Mouse (Mus musculus) megakaryocyte-erythroid progenitor cell, adult 5-6 weeks (primary cell): ENCODE measurements around the gene Abcg8. TPM values are rescaled to one million over a fixed set of nuclear protein-coding genes. Genes with fewer than 3 reads are reported as not detected.

ENCODE experiments used
- ATAC-seq: replicated peaks from 2 replicates; pipeline ENCODE4 v1.8.0; 2016; ENCODE audit warnings: mild to moderate bottlenecking, inconsistent platforms; ENCODE audit not compliant: severe bottlenecking, poor library complexity, low FRiP score, low TSS enrichment
- total RNA-seq, 2 experiments: library from RNA; stranded (forward) in 1 of 2; stranded (reverse) in 1 of 2; fragments of 200-1000, 215-1000 nt in 1 of 2; fragments of >200 nt in 1 of 2; fragmentation: Nextera tagmentation in 1 of 2; gene quantifications; 2 replicates each; pipeline ENCODE4 v1.2.3; 2014 to 2017

The Abcg8 gene
- total RNA-seq, 2 experiments from 2014 or later = not detected

DNA sequence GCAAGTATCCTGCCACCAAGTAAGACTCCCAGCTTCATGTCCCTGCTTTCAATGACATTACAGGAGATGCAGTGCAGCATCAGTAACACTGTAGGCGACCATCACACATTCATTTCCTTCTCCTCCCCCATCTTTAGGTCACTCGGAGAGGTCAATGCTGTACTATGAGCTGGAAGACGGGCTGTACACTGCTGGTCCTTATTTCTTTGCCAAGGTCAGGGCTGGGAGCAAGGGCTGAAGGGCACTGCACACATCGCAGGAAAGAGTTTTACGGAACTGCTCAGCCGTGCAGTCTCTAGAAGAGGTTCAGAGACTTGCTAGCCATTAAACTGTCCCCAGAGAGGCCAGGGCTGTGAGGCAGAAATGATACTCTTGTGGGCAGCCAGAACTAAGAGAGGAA, 20.4 kb downstream of the Abcg8 start:
- no peak for ATAC-seq

DNA sequence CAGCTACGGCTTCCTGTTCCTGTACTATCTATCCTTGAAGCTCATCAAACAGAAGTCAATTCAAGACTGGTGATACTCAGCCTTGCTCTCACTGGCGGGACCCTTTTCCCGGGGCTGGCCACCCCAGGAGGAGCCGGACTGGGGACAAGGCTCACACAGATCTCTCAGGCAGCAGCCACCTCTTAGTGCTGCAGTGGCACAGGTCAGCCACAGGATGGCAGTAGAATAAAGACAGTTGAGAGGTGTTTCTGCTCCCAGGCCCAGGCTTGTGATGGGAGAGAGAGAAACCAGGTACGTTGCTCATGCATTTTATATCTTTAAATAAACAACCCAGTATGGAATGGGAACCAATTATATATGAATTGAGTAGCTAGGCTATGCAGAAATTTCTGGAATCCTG, 22.6 kb downstream of the Abcg8 start:
- ATAC-seq = peak; percentile 88

DNA sequence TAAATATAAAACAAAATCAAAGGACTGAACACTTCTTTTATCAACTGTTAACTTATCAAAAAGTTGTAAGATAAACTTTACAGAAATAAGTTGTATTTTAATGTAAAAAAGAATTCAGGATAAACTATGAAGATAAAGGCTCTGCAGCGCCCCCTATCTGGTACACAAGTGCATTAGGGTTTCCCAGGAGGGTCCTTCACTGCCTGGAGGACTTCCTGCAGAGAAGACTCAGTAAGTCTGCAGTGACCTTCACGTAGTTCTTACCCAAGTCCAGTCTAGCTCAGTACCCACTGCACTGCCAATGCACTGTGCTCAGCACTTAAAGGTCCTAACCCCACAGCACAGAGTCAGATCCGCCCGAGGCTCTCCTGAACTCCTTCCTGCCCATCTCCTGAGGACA, 31.3 kb downstream of the Abcg8 start:
- ATAC-seq = no peak

DNA sequence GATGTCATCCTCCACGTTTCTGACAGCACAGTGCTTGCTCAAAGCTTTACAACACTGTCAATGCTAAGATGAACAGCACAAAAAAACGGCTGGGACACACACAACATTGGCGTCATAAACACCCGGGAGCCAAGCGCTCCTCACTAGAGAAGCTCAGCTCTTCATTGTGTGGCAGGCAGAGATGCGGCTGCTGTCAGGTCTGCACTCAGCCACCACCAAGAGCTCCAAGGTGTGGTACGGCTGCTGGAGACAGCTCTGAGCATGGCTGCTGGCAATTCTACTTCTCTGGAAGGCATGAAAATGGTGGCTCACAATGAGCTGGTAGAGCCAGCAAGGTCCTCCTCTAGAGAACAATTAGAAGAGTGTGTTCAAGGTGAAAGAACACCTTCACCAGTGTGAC, 32.7 kb downstream of the Abcg8 start:
- ATAC-seq = no peak

DNA sequence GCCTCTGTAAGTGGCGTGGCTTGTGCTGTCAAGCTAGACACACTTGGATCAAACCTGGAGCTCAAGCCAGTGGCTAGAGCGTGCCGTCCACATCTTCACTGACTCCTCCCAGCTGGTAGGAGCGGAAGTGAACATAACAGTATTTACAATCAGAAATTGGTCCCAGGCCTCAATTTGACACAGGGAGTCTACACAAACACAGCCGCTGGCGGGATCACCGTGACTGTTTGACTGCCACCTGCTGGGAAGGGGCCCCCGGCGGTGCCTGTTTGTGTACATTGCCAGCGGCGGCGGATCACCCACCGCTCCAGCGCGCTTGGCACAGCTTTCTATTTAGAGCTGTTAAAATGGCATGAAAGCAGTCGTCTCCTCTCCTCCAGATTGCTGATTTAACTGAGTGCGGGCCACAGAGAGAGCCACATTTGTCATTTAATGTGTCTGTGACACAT, 33.3 kb downstream of the Abcg8 start:
- no peak for ATAC-seq

DNA sequence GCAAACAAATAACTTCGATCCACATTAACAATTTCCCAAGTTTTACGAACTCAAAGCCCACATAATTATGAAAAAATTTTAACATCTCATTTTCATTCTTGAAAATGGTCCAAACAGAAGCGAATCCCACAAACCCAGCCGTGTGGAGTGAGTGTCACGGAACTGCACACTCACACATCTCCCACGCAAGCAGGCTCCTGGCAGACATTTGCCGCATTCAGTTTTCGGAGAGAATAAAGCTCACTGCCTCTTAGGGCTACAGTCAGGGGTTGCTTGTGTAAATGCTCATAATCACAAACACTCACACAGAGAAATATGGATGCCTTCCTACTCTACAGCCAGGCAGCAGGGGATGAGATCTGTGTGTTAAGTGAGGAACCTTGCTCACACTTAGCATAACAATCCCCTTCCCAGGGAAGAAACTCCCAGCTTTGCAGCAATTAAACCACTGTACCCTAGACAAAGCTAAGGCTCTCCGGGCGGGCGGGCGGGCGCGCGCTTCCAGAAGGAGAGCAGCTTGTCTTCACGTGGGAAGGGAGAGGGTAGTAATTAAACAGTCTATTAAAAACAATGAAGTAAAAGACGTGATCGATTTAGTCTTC, 37.6 kb downstream of the Abcg8 start:
- ATAC-seq = no peak

DNA sequence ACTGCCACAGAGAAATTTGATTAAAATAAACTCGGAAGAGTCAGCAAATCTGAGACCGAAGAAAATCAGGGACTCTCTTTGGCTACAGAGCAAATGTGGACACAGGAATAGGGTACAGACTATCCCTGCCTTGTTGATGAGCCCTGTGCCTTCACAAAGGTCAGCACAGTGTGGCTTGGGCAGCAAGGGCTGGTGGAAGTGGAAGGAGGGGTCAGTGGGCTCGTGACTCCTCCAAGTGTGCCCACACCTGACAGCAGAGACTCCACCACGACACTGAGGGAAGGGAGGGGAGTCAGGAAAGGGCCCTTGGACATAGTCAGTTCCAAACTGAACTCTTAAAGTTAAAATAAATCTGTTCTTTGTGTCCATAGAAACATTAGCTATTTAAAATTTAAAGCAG, 38.8 kb downstream of the Abcg8 start:
- ATAC-seq = no peak

DNA sequence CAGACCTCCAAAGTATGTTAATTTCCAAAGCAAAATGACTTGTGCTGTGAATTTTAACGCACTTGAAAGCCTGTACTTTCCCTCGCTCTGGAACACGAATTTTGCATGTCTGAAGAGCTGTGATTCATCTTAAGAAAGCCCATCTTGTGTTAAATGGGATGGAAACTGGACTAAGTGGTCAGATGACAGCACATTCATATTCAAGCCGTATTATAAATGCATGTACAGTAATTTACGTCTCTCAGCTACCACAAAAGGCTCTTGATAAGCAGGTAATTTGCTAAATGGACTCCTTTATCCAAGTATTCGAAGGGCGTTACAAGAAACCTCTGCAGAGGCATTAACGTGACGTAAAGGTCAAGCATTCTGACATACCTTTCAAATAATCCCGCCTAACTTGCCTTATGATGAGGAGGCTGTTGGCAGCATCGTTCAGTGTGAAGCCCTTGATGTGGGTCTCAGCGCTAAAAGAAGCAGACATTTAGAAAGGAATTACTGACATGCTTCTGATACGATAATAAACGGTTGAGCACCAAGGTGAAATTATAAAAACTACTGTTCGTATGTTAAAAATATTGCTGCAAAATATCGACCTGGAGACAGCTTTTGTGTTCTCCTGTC, 40.3 kb downstream of the Abcg8 start:
- no peak for ATAC-seq

DNA sequence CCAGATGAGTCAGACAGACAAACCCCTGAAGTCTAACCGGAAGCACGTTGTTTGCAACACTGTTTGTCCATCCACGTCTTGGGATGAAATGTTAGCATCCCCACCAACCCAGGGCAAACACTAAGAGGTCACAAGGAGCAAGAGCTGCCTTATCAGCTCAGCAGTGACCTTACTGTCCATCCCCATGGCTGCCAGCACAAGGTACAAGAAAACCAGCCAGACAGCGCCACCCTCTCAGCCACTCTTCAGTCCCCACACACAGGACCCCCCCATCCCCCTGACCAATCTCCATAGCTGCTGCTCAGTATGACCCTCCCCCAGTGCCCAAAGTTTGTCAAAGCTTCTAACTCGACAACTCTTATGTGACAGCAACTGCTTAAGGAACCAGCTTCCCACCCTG, 41.3 kb downstream of the Abcg8 start:
- ATAC-seq = no peak

DNA sequence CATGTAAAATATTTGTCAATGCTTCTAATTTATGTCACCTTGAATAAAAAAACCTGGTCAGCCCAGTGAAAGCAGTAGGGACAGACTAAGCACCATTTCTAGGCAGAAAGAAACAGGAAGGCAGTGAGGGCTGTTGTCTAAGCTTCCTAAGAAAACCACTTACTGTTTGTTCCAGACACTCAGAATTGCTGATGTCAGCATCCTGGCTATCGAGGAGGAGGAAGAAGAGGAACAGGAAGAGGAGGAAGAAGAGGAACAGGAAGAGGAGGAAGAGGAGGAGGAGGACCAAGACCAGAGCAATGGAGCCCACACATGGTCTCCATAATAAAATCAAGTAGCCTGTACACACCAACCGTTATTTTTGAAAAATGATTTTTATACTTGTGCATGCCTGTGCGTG, 43.0 kb downstream of the Abcg8 start:
- no peak for ATAC-seq

DNA sequence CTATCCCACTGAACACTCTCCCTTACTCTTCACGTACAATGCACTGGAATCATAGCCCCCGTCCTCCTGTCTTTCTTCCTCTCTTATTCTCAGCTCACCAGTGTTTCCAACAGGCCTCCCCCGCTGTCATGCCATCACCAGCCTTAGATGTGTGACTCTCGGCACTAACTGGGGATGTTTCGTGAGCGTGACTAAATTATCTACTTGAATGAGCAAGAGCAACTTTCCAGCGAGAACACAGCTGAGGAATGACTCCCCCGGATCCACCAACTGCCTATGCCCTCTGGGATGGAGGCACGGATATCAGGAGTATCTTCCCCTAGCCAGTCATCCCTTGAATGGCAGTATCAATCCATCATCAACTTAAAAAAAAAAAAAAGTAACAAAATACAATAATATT, 47.9 kb downstream of the Abcg8 start:
- no peak for ATAC-seq

DNA sequence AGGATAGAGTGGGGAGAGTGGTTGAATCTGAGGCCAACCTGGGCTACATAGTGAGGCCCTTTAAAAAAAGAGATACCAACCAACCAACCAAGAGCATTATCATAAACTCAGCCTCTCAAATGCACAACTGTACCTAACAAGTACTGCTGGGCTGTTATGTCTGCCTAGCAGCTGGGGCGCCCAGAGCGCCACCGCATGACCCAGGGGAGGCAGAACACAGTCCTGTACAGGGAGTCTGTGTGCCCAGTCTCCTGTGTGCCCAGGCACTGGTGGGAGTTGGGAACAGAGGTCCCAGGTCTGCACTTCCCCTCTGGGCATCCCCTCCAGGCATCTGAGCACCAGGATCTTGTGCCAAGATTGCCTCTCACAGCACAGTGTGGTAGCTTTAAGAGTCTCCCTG, 49.1 kb downstream of the Abcg8 start:
- ATAC-seq = no peak

DNA sequence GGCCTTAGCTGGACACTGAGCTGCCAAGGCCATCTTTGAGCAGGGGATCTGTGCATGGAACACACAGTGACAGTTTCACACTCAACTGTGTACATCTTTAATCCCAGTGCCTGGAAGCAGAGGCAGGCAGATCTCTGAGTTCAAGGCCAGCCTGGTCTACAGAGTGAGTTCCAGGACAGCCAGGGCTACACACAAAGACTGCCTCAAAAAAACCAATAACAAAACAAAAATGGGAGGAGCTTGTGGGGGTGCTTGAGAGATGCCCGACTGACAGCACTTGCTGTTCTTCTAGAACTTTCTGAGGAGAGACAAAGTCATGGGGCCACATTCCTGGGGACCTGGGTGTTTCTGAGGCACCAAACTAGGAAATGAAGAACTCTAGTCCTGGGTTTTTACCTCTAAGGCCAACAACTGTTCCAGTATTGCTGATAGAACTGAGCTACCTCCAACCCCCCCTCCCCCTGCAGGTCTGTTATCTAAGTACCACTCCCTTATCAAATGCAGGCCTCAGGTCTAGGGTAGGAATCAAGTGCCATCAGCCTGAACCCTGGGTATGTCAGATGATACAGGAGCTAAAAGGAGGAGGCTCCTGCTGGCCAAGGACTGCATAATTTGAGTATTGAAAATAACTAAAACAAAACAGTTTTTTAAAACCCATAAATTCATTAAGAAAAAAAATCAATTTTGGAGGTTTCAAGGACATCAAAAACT, 52.3 kb downstream of the Abcg8 start:
- peak; percentile 92 for ATAC-seq

DNA sequence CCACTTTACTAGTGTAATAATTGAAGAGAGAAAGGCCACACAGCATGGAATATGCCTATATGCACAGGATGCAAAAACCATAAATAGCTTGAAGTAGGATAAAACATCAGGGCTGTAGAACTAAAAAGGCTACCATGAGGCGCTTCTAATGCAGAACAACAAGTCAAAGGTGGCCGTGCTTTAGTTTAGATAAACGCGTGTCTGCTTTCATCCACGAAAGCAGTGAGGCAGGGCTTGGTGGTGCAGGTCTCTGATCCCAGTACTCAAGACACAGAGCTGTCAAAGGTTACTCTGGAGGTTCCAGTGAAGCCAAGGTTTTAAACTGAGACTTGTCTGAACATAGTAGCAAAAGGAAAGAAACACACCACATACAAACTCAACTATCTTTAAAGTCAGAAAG, 53.0 kb downstream of the Abcg8 start:
- ATAC-seq = no peak

DNA sequence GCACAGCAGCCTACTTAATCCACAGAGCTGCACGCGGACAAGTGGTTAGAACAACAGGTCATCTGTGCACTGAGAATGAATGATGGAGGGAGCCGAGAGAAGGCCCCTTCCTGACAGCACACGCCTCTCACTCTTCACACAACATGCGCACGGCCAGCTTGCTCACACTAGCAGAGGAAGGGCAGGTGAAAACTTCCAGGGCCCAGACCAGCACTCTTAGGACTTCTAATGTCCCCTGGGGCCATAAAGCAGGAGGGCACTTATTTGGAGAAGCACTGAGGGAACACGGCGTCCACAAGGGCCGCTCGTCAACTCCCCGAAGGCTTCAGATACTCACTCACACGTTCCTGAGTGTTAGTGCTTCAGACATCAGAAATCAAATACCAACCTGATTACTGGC, 55.3 kb downstream of the Abcg8 start:
- no peak for ATAC-seq

DNA sequence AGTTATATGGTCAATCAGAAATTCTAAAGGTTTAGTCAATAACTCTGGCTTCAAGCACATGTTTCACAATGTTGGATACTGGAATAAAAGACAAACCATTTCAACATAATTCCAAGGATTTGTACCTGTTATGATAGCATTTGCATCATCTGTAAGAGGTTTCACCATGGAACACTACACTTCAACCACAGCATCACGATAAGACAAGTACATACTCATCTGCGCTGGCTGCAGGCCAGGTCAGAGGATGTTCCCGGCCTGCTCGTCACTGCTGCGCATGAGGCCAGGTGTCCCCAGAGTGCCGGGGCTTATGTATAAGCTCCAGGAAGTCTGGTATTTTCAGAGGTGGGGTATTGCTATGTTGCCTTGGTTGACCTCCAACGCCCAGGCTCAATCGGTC, 56.5 kb downstream of the Abcg8 start:
- peak; percentile 84 for ATAC-seq

DNA sequence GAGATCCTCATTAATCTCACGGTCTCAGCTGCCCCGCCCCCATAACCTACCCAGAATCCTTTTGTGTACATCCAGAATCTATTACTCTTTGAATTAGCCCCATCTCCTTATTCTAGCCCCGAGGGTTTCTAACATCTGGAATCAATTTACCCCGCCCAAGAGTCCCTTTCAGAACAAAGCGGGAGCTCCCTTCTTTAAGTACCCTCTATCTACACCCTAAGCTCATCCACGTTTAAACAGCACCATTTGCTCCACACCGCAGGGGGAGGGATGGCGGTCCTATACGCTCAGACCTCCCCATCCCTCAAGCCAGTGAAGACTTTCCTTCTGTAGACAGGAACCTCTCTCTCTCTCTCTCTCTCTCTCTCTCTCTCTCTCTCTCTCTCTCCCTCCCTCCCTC, 60.6 kb downstream of the Abcg8 start:
- no peak for ATAC-seq

DNA sequence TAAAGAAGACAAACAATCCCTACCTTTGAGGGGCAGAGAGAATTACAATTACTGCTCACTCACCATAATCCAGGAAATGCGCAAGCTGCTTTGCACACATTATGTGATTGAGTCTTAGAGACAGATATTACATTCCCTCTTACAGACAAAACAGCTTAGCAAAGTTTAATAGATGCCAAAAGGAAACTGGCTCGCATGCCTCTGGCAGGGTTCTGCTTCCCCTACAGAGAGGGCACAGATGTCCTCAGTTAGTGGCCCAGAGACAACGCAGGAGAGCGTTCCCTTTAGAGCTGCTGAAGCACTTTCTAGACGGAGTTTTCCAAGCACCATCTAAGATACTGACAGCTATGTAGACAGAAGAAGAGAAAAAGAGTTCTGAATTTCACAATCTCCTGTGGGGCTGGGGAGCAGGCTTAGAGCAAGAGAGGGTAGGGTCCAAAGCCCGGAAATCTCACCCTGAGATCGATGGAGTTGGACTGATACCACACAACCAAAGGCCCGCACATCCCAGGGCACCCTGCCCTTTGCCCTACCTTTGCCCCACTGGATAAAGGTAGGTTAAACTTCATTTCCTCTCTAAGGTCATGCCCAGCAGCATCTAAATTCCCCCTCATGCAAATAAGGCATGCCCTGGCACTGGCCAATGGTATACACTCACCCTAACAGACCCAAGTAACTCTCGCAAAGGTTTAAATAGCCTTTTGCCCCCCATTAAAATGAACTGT, 62.1 kb downstream of the Abcg8 start:
- ATAC-seq = no peak

DNA sequence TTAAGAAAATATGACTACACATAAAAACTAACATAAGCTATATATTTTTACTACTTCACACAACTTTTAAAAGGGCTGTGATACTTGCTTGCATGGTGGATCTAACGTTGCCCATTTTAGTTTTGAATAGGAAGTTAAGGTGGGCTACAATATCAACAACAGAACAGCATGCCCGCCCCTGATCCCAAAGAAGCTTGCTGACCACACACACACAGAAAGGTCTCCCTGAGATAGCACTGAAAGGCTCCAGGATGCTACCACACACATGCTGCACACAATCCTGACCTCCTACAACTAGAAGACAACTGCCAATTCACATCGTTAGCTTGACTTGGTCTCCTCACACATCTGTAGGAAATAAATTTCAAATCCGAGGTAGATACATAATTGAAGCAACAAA, 68.2 kb downstream of the Abcg8 start:
- ATAC-seq = no peak

DNA sequence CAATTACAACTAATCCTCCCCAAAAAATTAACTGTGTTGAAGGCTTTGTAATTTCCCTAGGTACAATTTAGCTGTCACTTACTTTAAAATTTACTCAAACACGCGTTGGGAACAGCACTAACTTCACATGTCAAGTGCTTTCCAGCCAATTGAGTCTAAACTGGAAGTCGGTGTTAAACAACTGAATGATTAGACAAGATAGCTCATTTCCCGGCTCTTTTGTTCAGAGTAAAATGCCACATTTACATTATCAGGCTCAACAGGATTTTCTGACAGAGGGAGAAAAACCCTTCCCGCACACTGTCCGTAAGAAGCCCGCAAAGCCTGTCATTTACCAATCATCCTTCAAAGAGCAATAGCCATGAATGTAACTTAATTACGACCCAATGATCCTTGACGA, 68.9 kb downstream of the Abcg8 start:
- ATAC-seq = no peak

DNA sequence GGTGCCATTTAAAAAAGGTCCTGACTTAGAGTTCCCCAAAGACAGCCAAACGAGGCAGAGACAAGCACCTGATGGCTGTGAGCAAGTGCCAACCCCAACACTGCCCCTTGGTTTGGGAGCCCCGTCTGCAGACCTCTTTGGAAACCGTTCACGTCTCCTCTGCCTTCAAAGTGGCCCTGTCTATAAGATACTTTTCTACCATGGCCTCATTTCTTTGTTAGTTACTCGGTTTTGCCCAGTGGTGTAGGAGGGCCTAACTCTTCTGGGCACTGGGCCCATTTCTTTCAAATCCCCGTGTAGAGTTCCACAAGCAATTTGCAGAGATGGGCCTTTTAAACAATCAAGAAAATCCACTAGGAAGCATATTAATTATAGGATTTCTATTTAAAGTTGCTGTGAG, 71.1 kb downstream of the Abcg8 start:
- no peak for ATAC-seq
